Comparison of ENCODE assay signal across 8 mouse cellular contexts in the genomic region with DNA sequence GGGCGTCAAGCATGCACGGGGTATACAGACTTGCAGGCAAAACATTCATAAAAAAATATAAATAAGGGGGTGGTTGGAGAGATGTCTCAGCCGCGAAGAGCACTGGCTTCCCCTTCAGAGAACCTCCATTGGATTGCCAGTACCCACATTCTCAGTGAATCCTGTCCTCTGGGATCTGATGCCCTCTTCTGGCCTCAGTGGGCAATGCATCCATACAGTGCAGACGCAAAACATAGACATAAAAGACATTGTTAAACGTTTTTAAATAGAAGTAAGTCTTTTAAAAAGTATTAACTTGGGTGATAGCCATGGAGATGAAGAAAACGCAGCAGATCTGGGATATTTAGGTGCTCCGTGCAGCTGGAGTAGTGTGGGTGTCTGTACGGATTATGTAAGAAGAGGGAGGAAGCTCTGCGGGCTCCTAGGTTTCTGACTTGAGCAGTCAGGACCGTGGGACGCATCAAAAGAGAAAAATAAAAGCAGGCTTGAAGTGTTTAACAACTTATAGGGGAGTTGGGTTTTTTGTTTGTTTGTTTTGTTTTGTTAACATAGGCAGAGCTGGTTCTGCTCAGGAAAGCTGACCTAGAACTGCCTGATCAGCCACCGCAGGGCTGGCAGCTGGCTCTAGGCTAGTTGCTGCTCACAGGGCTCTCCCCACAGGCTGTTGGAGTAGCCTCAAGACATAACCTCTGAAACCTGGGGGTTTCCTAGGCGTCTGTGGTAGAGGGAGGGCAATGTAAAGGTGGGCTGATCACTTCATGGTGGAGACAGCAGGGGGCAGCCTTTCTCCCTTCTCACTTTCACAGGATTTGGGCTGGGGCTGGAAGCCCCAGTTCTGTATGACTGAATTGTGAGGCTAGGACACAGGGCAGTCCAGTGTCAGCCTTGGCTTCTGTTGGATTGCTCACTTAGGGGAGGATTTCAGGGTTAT. TPM values are rescaled to one million over a fixed set of nuclear protein-coding genes. Genes with fewer than 3 reads are reported as not detected.
DNase-seq lines count a peak whose midpoint lies in the region; ATAC-seq and TF ChIP-seq lines count a peak whose summit lies in the region.

No protein-coding gene starts in this region.

- 44% methylated on average over 14 of the region's 14 CpGs for WGBS in small intestine, adult 2 months
- WGBS in forebrain, embryonic 14.5 days, result 41% methylated on average over 14 of the region's 14 CpGs

- no peak overlapping the region for H3K4me3 ChIP-seq in G1E (ENCODE audit: low read depth, low read length)
- H3K4me3 ChIP-seq in embryonic fibroblast, embryonic 13.5 days (ENCODE audit: insufficient read depth, low read length), result no peak overlapping the region
- no peak overlapping the region for H3K4me3 ChIP-seq in small intestine, adult 2 months (ENCODE audit: low read depth, low read length)
- H3K4me3 ChIP-seq in forebrain, embryonic 14.5 days (ENCODE audit: low read depth, low read length), result no peak overlapping the region

- TF ChIP-seq POLR2A in embryonic fibroblast, embryonic 13.5 days (IDR thresholded peaks at IDR 0.05; ENCODE audit: low read depth, low read length), result no peak
- no peak for TF ChIP-seq POLR2A in small intestine, adult 2 months (IDR thresholded peaks at IDR 0.05; ENCODE audit: low read depth, low read length)

- no peak for ATAC-seq in G1E (ENCODE audit: extremely low read depth, insufficient number of reproducible peaks, low FRiP score, poor library complexity, severe bottlenecking)
- ATAC-seq in forebrain, embryonic 14.5 days, result no peak

- DNase-seq in left cerebral cortex, adult 18-20 months (ENCODE audit: low spot score in 2 of 2), result peak; percentile 36 to 53
- no peak for DNase-seq in left cerebral cortex, postnatal 4 days
- no peak for DNase-seq in G1E (ENCODE audit: low spot score)
- DNase-seq in forebrain, embryonic 14.5 days (ENCODE audit: low spot score), result no peak
- DNase-seq in testis, postnatal 10 days (ENCODE audit: low spot score), result no peak
- DNase-seq in heart, postnatal 14 days, result no peak

- TF ChIP-seq CTCF in G1E (IDR thresholded peaks at IDR 0.05; ENCODE audit: low read depth, low read length), result peak; percentile 38
- TF ChIP-seq CTCF in embryonic fibroblast, embryonic 13.5 days (IDR thresholded peaks at IDR 0.05; ENCODE audit: borderline replicate concordance, insufficient read depth, low read length), result peak; percentile 33; the same call in 1 of the 2 replicates
- TF ChIP-seq CTCF in small intestine, adult 2 months (IDR thresholded peaks at IDR 0.05; ENCODE audit: extremely low read depth, insufficient read length, insufficient replicate concordance, low read depth, low read length), result peak; percentile 34; the same call in 1 of the 2 replicates

- no peaks in the 10 kb centered on the region for H3K27me3 ChIP-seq in G1E (ENCODE audit: insufficient read depth, low read length)
- H3K27me3 ChIP-seq in small intestine, adult 2 months (ENCODE audit: control insufficient read depth, insufficient read depth, low read length), result no peaks in the 10 kb centered on the region
- H3K27me3 ChIP-seq in forebrain, embryonic 14.5 days (replicated peaks; ENCODE audit: control insufficient read depth, insufficient read depth, low read length), result no peaks in the 10 kb centered on the region

- no peaks in the 10 kb centered on the region for H3K9me3 ChIP-seq in G1E (replicated peaks)
- no peaks in the 10 kb centered on the region for H3K9me3 ChIP-seq in forebrain, embryonic 14.5 days (replicated peaks; ENCODE audit: control insufficient read depth, low read length)

- intact Hi-C loops in left cerebral cortex, postnatal 4 days (cut with DNase I), result no loop called here
- intact Hi-C loops in heart, postnatal 14 days (cut with DNase I), result no loop called here

- H3K4me2 ChIP-seq in forebrain, embryonic 14.5 days (ENCODE audit: low read length), result no peak overlapping the region

- H3K9ac ChIP-seq in forebrain, embryonic 14.5 days (ENCODE audit: low read length), result no peak overlapping the region

- H3K36me3 ChIP-seq in G1E (replicated peaks), result no peaks in the 10 kb centered on the region
- H3K36me3 ChIP-seq in small intestine, adult 2 months (ENCODE audit: control insufficient read depth, insufficient read depth, low read length), result no peaks in the 10 kb centered on the region
- H3K36me3 ChIP-seq in forebrain, embryonic 14.5 days (ENCODE audit: control insufficient read depth, insufficient read depth, low read length), result no peaks in the 10 kb centered on the region

- H3K27ac ChIP-seq in embryonic fibroblast, embryonic 13.5 days (ENCODE audit: insufficient read depth, low read length), result no peak overlapping the region
- H3K27ac ChIP-seq in small intestine, adult 2 months (ENCODE audit: insufficient read depth, low read depth, low read length), result no peak overlapping the region
- H3K27ac ChIP-seq in forebrain, embryonic 14.5 days (ENCODE audit: low read depth, low read length), result no peak overlapping the region

- H3K4me1 ChIP-seq in G1E (ENCODE audit: insufficient read depth, low read depth, low read length), result peaks cover 20% of the 10 kb centered on the region
- H3K4me1 ChIP-seq in embryonic fibroblast, embryonic 13.5 days (ENCODE audit: control insufficient read depth, insufficient read depth, low read length), result peaks cover 2% of the 10 kb centered on the region; the same call in 1 of the 2 replicates
- H3K4me1 ChIP-seq in small intestine, adult 2 months (ENCODE audit: control insufficient read depth, insufficient read depth, insufficient read length, low read length), result no peaks in the 10 kb centered on the region
- H3K4me1 ChIP-seq in forebrain, embryonic 14.5 days (ENCODE audit: control insufficient read depth, insufficient read depth, low read length), result peaks cover 13% of the 10 kb centered on the region

RNA-seq across cellular contexts. Expression of a gene that starts 2.5 kb away (rescaled TPM):
- 100 to 1,000 TPM in 1 of 2 experiments, 10 to 100 TPM in 1; 57.8 to 102 TPM for total RNA-seq in left cerebral cortex, adult 18-20 months (2021)
- 10 to 100 TPM; 61.0 to 65.0 TPM for total RNA-seq in left cerebral cortex, postnatal 4 days (2021)
- total RNA-seq in G1E (2014; fragmentation: Nextera tagmentation), result 12.6 and 21.2 TPM in 2 replicates
- 10.9 and 25.1 TPM in 2 replicates for total RNA-seq in G1E (2017)
- 8.7 and 9.8 TPM in 2 replicates for polyA plus RNA-seq in G1E (2012)
- 60.8 and 68.5 TPM in 2 replicates for polyA plus RNA-seq in embryonic fibroblast, embryonic 13.5 days (2011; ENCODE audit: insufficient read length, low read depth, missing spikeins)
- polyA plus RNA-seq in small intestine, adult 2 months (2012; rRNA removed), result 1.8 and 2.3 TPM in 2 replicates
- polyA plus RNA-seq in forebrain, embryonic 14.5 days (2014; fragmentation: Nextera tagmentation; extraction: Ambion mirVana), result 58.8 and 59.7 TPM in 2 replicates
- total RNA-seq in heart, postnatal 14 days (2021), result 1 to 10 TPM; 6.3 to 8.2 TPM

RNA-seq across cellular contexts. Expression of a gene that starts 46.0 kb away (rescaled TPM):
- 10 to 100 TPM; 25.7 to 29.0 TPM for total RNA-seq in left cerebral cortex, adult 18-20 months (2021)
- total RNA-seq in left cerebral cortex, postnatal 4 days (2021), result 10 to 100 TPM; 34.3 to 36.5 TPM
- 48.1 and 56.0 TPM in 2 replicates for total RNA-seq in G1E (2014; fragmentation: Nextera tagmentation)
- total RNA-seq in G1E (2017), result 34.6 and 38.4 TPM in 2 replicates
- polyA plus RNA-seq in G1E (2012), result 8.3 and 8.9 TPM in 2 replicates
- 22.3 and 23.5 TPM in 2 replicates for polyA plus RNA-seq in embryonic fibroblast, embryonic 13.5 days (2011; ENCODE audit: insufficient read length, low read depth, missing spikeins)
- polyA plus RNA-seq in small intestine, adult 2 months (2012; rRNA removed), result 1.5 and 2.5 TPM in 2 replicates
- 12.0 and 12.5 TPM in 2 replicates for polyA plus RNA-seq in forebrain, embryonic 14.5 days (2014; fragmentation: Nextera tagmentation; extraction: Ambion mirVana)
- total RNA-seq in heart, postnatal 14 days (2021), result 10 to 100 TPM; 14.2 to 14.9 TPM

Comparison
In these comparisons a context has a peak if more than half of its experiments do, and no peak if none do; other contexts are left out.
1. DNase-seq: peak in left cerebral cortex, adult 18-20 months (2 of 2); none in left cerebral cortex, postnatal 4 days (single experiment), G1E (single experiment), forebrain, embryonic 14.5 days (single experiment), testis, postnatal 10 days (single experiment) and heart, postnatal 14 days (0 of 2).
2. Peak in every context shown above with its lines, with median percentiles within 50 percentile points of each other: CTCF ChIP-seq.